Mouse (Mus musculus) kidney, adult 2 months (tissue): ENCODE measurements at regions not wholly inside any gene's neighbourhood (a gene's known extent, or its start where the extent isn't known, plus 50 kb on each side); places are given as distances from the start of the nearest gene placed in this dataset.

Experiments
- DNase-seq: peaks from one replicate; pipeline ENCODE4 v3.0.0; 2021
- H3K27ac ChIP-seq: fragments of 200-500 bp; 2 replicates; pipeline ENCODE4 v1.5.1; 2012; ENCODE audit warnings: low read depth, low read length, control low read depth, inconsistent platforms; ENCODE audit not compliant: insufficient read depth
- H3K27me3 ChIP-seq: fragments of 200-500 bp; replicated peaks from 2 replicates; pipeline ENCODE4 v1.6.1; 2012; ENCODE audit warnings: mild to moderate bottlenecking, moderate library complexity, low read length, inconsistent platforms; ENCODE audit not compliant: control insufficient read depth, insufficient read depth
- H3K36me3 ChIP-seq: fragments of 200-500 bp; 2 replicates; pipeline ENCODE4 v1.6.1; 2012; ENCODE audit warnings: mild to moderate bottlenecking, moderate library complexity, low read length, inconsistent platforms; ENCODE audit not compliant: control insufficient read depth, insufficient read depth
- H3K4me1 ChIP-seq: fragments of 200-500 bp; 2 replicates; pipeline ENCODE4 v1.6.1; 2011; ENCODE audit warnings: low read length; ENCODE audit not compliant: control insufficient read depth, insufficient read depth
- H3K4me3 ChIP-seq: fragments of 200-500 bp; 2 replicates; pipeline ENCODE4 v1.5.1; 2011; ENCODE audit warnings: mild to moderate bottlenecking, low read depth, low read length, control low read depth; ENCODE audit not compliant: insufficient read depth
- CTCF ChIP-seq: fragments of 200-500 bp; conservative IDR thresholded peaks from 2 replicates; pipeline ENCODE4 v1.5.1; 2011; ENCODE audit warnings: low read depth, mild to moderate bottlenecking, control low read depth, low read length, moderate library complexity, mixed read lengths; ENCODE audit not compliant: insufficient read depth, insufficient read length
- POLR2A ChIP-seq: fragments of 200-500 bp; IDR thresholded peaks from one replicate; pipeline ENCODE4 v1.6.1; 2011; ENCODE audit warnings: low read depth, low read length, control low read depth
- WGBS: fragments of 180-500 bp; shearing (Covaris S2); methylation state at CpG from one replicate; pipeline ENCODE4 v1.1.7; 2018; 5-methylcytosine and 5-hydroxymethylcytosine counted together

DNA sequence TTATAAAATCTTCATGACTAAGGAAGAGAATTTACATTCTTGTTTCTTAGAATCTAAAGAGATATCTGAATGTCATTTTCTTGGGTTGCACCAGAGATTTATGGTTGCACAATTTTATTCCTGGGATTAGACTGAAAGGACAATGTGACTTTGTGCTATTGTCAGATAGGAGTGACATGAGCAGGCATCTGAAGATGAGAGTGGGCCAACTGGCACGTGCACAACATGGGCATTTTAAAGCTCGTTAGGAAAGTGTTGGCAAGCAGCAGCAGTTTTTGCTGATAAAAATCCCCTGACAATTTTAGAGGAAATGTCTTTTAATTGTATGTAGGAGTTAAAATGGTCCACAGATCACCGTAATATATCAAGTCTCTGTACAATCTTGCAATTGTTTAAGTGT, 178.9 kb upstream of the Tecrl start:
- H3K27me3 ChIP-seq, result no peaks in the 10 kb centered on the region
- H3K4me3 ChIP-seq, result no peak overlapping the region
- no peaks in the 10 kb centered on the region for H3K4me1 ChIP-seq
- no peak overlapping the region for H3K27ac ChIP-seq
- DNase-seq, result no peak
- TF ChIP-seq CTCF (no peak), POLR2A (no peak)
- 67% methylated on average over 3 of the region's 3 CpGs for WGBS
- H3K36me3 ChIP-seq, result no peaks in the 10 kb centered on the region

GRCm38 (mm10) chr5:83518661-83519060, 163.7 kb upstream of the Tecrl start:
- 50% methylated on average over 1 of the region's 1 CpGs for WGBS
- Histone ChIP-seq H3K4me3 (no peak overlapping the region), H3K27me3 (no peaks in the 10 kb centered on the region), H3K36me3 (no peaks in the 10 kb centered on the region), H3K4me1 (no peaks in the 10 kb centered on the region), H3K27ac (no peak overlapping the region)
- no peak for TF ChIP-seq CTCF
- no peak for TF ChIP-seq POLR2A
- DNase-seq, result no peak

DNA sequence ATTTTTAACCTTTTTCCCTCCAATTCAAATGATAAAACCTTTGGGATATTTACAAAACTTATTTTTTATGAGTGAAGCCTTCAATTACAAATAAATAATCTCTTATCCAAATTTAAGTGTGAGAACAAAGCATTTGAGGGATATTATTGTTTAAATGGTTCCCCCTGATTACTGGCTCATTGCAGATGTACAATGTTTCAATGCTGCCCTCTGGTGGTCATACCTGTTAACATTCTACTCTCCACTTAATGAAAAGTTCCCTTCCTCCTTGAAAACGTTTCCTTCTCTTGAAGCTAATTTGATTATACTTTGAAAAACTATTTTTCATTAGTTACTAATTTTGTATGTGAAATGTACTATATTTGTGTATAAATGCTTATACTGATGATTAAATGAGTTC, 129.1 kb upstream of the Tecrl start:
- WGBS, result 6% methylated on average over 1 of the region's 1 CpGs
- no peak for TF ChIP-seq CTCF
- TF ChIP-seq POLR2A, result no peak
- Histone ChIP-seq H3K36me3 (no peaks in the 10 kb centered on the region), H3K27ac (no peak overlapping the region), H3K27me3 (no peaks in the 10 kb centered on the region), H3K4me3 (no peak overlapping the region), H3K4me1 (no peaks in the 10 kb centered on the region)
- peak; percentile 25 for DNase-seq

- WGBS, result 4% methylated on average over 3 of the region's 3 CpGs
- peak; percentile 22 for DNase-seq
- TF ChIP-seq POLR2A (no peak), CTCF (peak; percentile 38; the same call in 1 of the 2 replicates)
- no peaks in the 10 kb centered on the region for H3K27me3 ChIP-seq
- no peaks in the 10 kb centered on the region for H3K4me1 ChIP-seq
- H3K27ac ChIP-seq, result no peak overlapping the region
- H3K36me3 ChIP-seq, result no peaks in the 10 kb centered on the region
- H3K4me3 ChIP-seq, result no peak overlapping the region
Observed at GRCm38 (mm10) chr5:83440259-83440658, 85.3 kb upstream of the Tecrl start.

GRCm38 (mm10) chr5:83436510-83436909, 81.5 kb upstream of the Tecrl start:
- TF ChIP-seq POLR2A (no peak), CTCF (no peak)
- Histone ChIP-seq H3K36me3 (no peaks in the 10 kb centered on the region), H3K27me3 (no peaks in the 10 kb centered on the region), H3K4me1 (no peaks in the 10 kb centered on the region), H3K27ac (no peak overlapping the region), H3K4me3 (no peak overlapping the region)
- no peak for DNase-seq
- WGBS, result 79% methylated on average over 1 of the region's 1 CpGs

DNA sequence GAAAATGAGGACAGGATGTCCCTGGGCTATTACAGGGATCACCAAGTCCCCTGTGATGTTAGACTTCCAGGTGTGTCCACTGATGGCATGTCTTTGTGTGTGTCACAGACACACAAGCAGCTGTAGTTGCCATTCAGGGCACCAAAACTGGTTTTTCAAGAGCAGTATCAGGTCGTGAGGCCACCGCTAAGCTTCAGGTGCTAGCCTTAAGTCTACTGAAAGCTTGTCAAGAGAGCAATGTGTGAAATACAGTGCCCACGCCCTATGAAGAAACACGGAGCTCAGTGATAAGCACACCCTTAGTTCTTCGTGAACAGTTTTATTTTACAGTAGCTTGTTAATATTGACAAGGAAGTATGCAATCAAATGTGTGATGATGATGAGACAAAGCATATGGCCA, 66.7 kb upstream of the Tecrl start:
- Histone ChIP-seq H3K36me3 (no peaks in the 10 kb centered on the region), H3K27me3 (no peaks in the 10 kb centered on the region), H3K4me3 (no peak overlapping the region), H3K27ac (no peak overlapping the region), H3K4me1 (no peaks in the 10 kb centered on the region)
- DNase-seq, result no peak
- no peak for TF ChIP-seq POLR2A
- TF ChIP-seq CTCF, result no peak
- WGBS, result 79% methylated on average over 5 of the region's 5 CpGs

- Histone ChIP-seq H3K36me3 (no peaks in the 10 kb centered on the region), H3K27me3 (no peaks in the 10 kb centered on the region), H3K27ac (no peak overlapping the region), H3K4me3 (no peak overlapping the region), H3K4me1 (no peaks in the 10 kb centered on the region)
- no peak for DNase-seq
- TF ChIP-seq POLR2A (no peak), CTCF (no peak)
- 81% methylated on average over 2 of the region's 2 CpGs for WGBS
Observed at GRCm38 (mm10) chr5:83410221-83410620, 55.2 kb upstream of the Tecrl start.
